Mouse (Mus musculus): ENCODE measurements at regions not wholly inside any gene's neighbourhood (a gene's known extent, or its start where the extent isn't known, plus 50 kb on each side); places are given as distances from the start of the nearest gene placed in this dataset.

DNA sequence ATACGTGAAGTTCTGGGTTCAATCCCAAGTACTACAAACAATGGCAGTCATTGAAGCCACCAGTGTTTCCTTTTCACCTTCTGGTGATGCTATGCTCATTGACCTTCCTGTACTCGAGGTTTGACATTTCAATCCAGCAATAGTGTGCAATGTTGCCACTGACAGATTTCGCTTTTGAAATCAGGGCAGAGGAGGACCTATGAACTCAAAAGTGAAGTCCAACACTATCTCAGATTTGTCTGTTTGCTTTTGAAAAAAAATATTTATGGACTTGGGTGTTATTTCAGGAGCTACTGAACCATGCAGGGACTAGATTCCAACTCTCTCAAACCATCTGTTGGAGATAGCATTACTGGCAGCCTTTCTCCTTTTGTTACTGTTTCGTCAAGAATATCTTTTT lies 248.4 kb upstream of the Gm765 start:
- Histone ChIP-seq H3K9me3 (replicated peaks) (no peaks in the 10 kb centered on the region), H3K4me2 (no peak overlapping the region), H3K27ac (no peak overlapping the region), H3K4me3 (replicated peaks) (no peak overlapping the region), H3K27me3 (no peaks in the 10 kb centered on the region), H3K4me1 (no peaks in the 10 kb centered on the region), H3K36me3 (no peaks in the 10 kb centered on the region), H3K9ac (no peak overlapping the region)
- ATAC-seq (replicated peaks; ENCODE audit: low FRiP score), result no peak
- WGBS, result 51% methylated on average over 4 of the region's 4 CpGs

DNA sequence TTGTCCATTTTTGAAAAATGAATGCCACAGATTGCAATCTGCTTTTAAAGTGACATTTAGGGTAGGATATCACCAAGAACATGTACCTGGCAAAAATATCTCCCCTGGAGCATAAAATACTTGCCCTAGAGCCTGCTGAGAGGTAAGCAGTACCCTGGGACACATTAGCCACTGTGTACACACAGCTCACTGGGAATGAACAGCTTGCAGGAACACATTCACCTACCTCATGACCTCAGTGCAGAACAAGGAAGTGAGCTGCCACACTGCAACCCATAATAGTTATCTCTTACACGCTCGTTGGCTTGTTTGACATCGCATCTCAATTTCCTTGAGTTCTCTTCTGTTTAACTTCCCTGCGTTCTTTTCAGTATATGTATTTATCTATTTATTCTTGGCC lies 246.4 kb upstream of the Gm765 start:
- Histone ChIP-seq H3K27me3 (no peaks in the 10 kb centered on the region), H3K9me3 (replicated peaks) (no peaks in the 10 kb centered on the region), H3K27ac (no peak overlapping the region), H3K9ac (no peak overlapping the region), H3K36me3 (no peaks in the 10 kb centered on the region), H3K4me2 (no peak overlapping the region), H3K4me1 (no peaks in the 10 kb centered on the region), H3K4me3 (replicated peaks) (no peak overlapping the region)
- ATAC-seq (replicated peaks; ENCODE audit: low FRiP score), result no peak
- 79% methylated on average over 4 of the region's 4 CpGs for WGBS

DNA sequence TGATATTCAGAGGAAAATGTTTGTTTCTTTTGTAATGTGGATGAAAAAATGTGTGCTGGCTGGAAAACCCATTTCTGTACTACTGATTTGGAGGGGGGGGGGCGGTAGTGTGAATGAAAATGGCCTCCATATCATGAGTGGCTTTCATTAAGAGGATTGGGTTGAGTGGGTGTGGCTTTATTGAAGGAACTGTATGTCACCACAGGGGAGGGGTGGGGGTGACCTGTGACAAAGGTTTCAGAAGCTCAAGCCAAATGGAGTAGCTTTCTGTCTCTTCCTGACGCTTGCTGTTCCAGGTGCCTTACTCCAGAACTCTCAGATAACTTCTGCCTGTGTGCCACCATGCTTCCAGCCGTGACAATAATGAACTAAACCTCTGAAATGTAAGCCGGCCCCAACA lies 242.0 kb upstream of the Gm765 start:
- no peaks in the 10 kb centered on the region for H3K9me3 ChIP-seq (replicated peaks)
- no peaks in the 10 kb centered on the region for H3K27me3 ChIP-seq
- no peak overlapping the region for H3K4me3 ChIP-seq (replicated peaks)
- H3K36me3 ChIP-seq, result no peaks in the 10 kb centered on the region
- no peaks in the 10 kb centered on the region for H3K4me1 ChIP-seq
- H3K27ac ChIP-seq, result no peak overlapping the region
- no peak overlapping the region for H3K9ac ChIP-seq
- H3K4me2 ChIP-seq, result no peak overlapping the region
- WGBS, result 82% methylated on average over 4 of the region's 4 CpGs
- ATAC-seq (replicated peaks; ENCODE audit: low FRiP score), result no peak

DNA sequence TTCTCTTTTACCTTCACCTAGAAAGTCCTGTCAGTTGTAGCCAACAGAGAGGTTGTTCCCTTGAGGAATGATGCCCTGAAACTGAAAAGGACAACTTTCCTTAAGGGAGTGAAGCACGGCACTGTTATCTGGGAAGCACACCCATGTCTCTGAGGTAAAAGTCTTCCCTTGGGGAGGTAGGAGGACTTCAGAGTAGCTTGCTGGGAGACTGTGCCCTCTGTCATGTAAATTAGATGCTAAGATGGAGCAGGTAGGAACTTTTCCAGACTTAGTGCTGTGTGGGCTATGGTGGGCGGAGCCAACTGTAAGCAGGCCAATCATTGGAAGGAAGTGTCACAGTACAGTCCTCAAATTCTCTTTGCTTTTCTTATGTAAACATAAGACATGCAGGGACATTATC lies 240.3 kb upstream of the Gm765 start:
- no peak overlapping the region for H3K9ac ChIP-seq
- no peaks in the 10 kb centered on the region for H3K36me3 ChIP-seq
- H3K9me3 ChIP-seq (replicated peaks), result no peaks in the 10 kb centered on the region
- no peak for ATAC-seq (replicated peaks; ENCODE audit: low FRiP score)
- no peak overlapping the region for H3K27ac ChIP-seq
- H3K4me3 ChIP-seq (replicated peaks), result no peak overlapping the region
- H3K27me3 ChIP-seq, result no peaks in the 10 kb centered on the region
- no peaks in the 10 kb centered on the region for H3K4me1 ChIP-seq
- no peak overlapping the region for H3K4me2 ChIP-seq
- WGBS, result 75% methylated on average over 2 of the region's 2 CpGs

DNA sequence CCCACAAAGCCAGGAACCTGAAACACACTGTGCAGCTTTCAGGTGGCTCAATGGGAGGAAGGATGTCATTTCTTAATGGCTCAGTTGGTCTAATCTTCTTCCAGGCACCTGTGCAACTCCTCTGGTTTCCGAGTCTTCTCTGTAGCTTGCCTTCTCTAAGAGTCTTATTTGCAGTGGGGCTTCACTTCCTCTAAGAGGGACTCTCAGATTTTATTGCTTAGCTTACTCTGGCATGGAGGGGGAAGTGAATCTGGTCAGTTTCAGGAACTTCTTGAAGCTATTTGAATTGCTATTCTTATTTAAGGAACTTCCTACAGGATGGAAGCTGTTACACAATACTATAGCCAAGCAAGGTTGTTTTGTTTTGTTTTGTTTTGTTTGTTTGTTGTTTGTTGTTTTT lies 232.7 kb upstream of the Gm765 start:
- Histone ChIP-seq H3K4me2 (no peak overlapping the region), H3K27me3 (no peaks in the 10 kb centered on the region), H3K9ac (no peak overlapping the region), H3K27ac (no peak overlapping the region), H3K4me3 (replicated peaks) (no peak overlapping the region), H3K9me3 (replicated peaks) (no peaks in the 10 kb centered on the region), H3K36me3 (no peaks in the 10 kb centered on the region), H3K4me1 (no peaks in the 10 kb centered on the region)
- 90% methylated on average over 1 of the region's 1 CpGs for WGBS
- ATAC-seq (replicated peaks; ENCODE audit: low FRiP score), result no peak

DNA sequence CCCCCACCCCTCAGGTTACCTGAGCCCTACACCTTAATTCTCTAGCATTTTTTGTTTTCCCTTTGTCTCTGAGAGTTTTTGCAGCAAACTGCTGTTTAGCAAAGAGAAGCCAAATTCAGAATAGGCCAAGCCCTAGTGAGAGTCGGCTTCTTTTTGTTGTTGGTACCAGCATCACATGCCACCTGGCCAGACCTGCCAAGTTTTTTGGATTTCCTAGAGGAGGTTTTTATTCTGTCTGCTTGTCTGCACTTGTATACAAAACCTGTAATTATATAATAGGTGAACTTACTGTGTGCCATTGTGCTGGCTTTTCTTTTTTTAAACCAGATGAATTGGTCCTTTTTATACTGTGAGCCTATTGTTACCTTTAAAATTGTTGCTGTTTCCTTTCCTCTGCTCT lies 213.1 kb upstream of the Gm765 start:
- Histone ChIP-seq H3K9ac (no peak overlapping the region), H3K4me2 (no peak overlapping the region), H3K4me1 (no peaks in the 10 kb centered on the region), H3K9me3 (replicated peaks) (no peaks in the 10 kb centered on the region), H3K27me3 (no peaks in the 10 kb centered on the region), H3K4me3 (replicated peaks) (no peak overlapping the region), H3K36me3 (no peaks in the 10 kb centered on the region), H3K27ac (no peak overlapping the region)
- no peak for ATAC-seq (replicated peaks; ENCODE audit: low FRiP score)
- 92% methylated on average over 1 of the region's 1 CpGs for WGBS

DNA sequence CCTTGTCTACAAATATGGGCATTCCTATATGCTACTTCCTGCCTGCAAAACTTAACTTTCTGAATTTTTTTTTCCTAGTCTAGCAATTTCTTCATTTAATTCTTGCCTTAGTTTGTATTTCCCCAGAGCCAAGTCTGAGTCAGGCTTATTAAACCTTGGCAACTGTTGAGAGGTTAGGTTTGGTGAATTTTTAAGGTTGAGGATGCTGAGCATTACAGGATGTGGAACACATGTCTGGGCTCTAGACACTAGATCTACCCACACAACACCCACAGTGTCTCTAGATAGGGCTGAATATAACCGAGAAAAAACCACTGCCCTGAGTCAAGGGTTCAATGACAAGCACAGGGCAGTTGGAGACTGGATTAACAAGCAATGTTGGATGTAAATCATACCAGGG lies 211.4 kb upstream of the Gm765 start:
- Histone ChIP-seq H3K27ac (no peak overlapping the region), H3K36me3 (no peaks in the 10 kb centered on the region), H3K4me1 (0 out of 2 replicates have a peak, but pooled peaks cover 3% of the 10 kb centered on the region), H3K4me2 (no peak overlapping the region), H3K27me3 (no peaks in the 10 kb centered on the region), H3K9ac (no peak overlapping the region), H3K4me3 (replicated peaks) (no peak overlapping the region), H3K9me3 (replicated peaks) (no peaks in the 10 kb centered on the region)
- 82% methylated on average over 1 of the region's 1 CpGs for WGBS
- no peak for ATAC-seq (replicated peaks; ENCODE audit: low FRiP score)

DNA sequence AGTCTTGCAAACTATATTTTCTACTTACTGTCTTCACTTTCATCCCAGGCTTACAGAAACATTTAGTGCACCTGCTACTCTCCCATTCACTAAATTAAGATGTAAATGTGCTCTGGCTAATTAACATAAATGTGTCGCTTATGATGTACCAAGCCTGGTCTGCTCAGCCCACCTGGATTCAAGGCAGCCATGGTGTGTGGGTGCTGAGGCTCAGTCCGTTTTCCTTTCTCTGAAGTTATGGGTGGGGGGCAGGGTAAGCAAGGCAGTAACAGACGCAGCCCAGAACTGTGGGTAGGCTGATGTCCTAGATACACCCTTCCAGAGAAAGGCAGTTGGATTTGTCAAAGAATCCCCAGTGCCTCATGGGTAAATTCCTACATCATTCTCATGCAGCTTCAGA lies 209.2 kb upstream of the Gm765 start:
- Histone ChIP-seq H3K36me3 (no peaks in the 10 kb centered on the region), H3K27me3 (no peaks in the 10 kb centered on the region), H3K9me3 (replicated peaks) (no peaks in the 10 kb centered on the region), H3K4me1 (0 out of 2 replicates have a peak, but pooled peaks cover 3% of the 10 kb centered on the region), H3K4me2 (no peak overlapping the region), H3K27ac (no peak overlapping the region), H3K4me3 (replicated peaks) (no peak overlapping the region), H3K9ac (no peak overlapping the region)
- 80% methylated on average over 3 of the region's 3 CpGs for WGBS
- no peak for ATAC-seq (replicated peaks; ENCODE audit: low FRiP score)

DNA sequence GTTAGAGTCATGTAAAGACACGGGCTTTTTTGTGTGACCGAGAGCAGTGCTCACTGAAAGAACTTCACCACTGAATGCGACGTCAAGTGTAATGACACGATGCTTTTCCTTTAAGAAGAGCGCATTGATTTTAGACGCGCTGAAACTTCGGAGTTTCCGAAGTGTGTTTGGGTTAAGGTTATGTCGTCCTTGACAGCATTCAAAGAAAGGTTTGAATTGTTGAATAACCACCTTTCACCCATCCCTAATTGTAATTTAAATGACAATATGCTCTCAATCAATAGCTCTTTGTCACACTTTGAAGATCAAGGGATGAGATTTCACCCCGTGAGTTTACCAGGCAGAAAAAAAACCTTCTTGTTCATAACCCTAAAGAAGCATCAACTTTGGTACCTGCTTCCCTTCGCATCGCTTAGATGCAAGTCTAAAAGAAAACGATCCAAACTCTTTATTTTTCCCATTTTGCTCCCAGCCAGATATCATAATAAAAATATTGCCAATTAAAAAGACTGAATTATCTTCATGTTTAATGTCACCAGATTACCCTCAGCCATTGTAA lies 184.4 kb upstream of the Gm765 start:
- Histone ChIP-seq H3K36me3 (no peaks in the 10 kb centered on the region), H3K9ac (no peak overlapping the region), H3K4me1 (peaks cover 5% of the 10 kb centered on the region), H3K27me3 (peaks cover 41% of the 10 kb centered on the region), H3K9me3 (replicated peaks) (no peaks in the 10 kb centered on the region), H3K4me3 (replicated peaks) (no peak overlapping the region), H3K4me2 (no peak overlapping the region), H3K27ac (no peak overlapping the region)
- no peak for ATAC-seq (replicated peaks; ENCODE audit: low FRiP score)
- WGBS, result 56% methylated on average over 15 of the region's 15 CpGs

DNA sequence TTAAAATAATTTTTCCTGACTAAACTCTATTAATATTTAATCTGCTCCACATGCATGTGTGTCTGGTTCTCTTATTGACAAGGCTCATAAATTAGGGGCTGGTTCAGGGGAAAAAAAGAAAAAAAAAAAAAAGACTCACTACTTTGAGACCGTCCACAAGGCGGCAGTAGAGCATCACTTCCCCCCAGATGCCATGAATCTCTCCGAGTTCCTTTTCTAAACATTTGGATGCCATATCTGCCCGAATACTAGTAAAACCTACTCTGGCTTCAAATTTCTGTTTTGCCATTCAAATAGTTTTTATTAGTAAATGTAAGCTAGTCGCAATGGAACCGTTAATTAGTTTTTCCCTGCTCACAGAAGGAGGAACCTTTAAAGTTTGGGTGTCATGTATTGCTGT lies 182.7 kb upstream of the Gm765 start:
- H3K4me2 ChIP-seq, result no peak overlapping the region
- 3% methylated on average over 6 of the region's 6 CpGs for WGBS
- H3K4me1 ChIP-seq, result peaks cover 5% of the 10 kb centered on the region
- no peaks in the 10 kb centered on the region for H3K36me3 ChIP-seq
- H3K9me3 ChIP-seq (replicated peaks), result no peaks in the 10 kb centered on the region
- no peak overlapping the region for H3K27ac ChIP-seq
- no peak for ATAC-seq (replicated peaks; ENCODE audit: low FRiP score)
- no peak overlapping the region for H3K9ac ChIP-seq
- peaks cover 37% of the 10 kb centered on the region for H3K27me3 ChIP-seq
- H3K4me3 ChIP-seq (replicated peaks), result no peak overlapping the region

DNA sequence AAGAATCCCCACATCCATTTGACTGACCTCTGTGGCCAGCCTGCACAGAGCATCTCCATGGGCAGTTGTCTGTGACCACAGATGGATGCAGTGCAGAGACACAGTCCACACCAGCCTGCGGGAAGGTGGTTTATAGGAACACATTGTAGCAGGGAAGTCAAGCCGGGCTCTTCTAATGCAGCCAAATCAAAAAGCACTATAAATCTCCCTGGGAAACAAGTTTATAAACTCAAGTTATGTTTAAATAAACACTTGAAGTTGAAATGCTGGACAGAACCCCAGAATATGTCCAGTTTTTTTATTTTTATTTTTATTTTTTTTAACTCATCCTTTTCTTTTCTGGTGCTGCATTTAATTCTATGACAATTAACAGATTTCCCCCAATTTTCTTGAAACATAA lies 182.1 kb upstream of the Gm765 start:
- Histone ChIP-seq H3K9ac (no peak overlapping the region), H3K4me1 (peaks cover 5% of the 10 kb centered on the region), H3K36me3 (no peaks in the 10 kb centered on the region), H3K27me3 (peaks cover 32% of the 10 kb centered on the region), H3K27ac (no peak overlapping the region), H3K4me3 (replicated peaks) (no peak overlapping the region), H3K4me2 (no peak overlapping the region), H3K9me3 (replicated peaks) (no peaks in the 10 kb centered on the region)
- ATAC-seq (replicated peaks; ENCODE audit: low FRiP score), result no peak
- 40% methylated on average over 2 of the region's 2 CpGs for WGBS

DNA sequence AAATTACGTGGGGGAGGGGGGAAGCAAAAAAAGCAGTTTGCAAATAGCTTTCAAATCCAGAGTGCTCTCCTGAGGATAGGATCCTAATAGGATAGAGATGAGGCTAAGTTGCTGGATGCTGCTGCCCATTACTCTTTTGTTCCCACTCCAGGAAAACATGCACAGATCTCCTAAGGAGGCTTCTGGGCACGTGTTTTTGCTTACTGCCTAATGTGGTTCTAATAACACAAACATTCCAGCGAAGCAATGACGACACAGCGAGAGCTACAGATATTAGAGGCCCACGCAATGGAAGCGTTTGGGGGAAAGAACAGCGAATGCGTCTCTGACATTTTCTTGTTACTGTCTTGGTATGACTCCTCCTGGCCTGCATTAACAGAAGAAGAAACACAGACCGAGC lies 179.0 kb upstream of the Gm765 start:
- WGBS, result 84% methylated on average over 10 of the region's 10 CpGs
- Histone ChIP-seq H3K4me2 (no peak overlapping the region), H3K9ac (no peak overlapping the region), H3K9me3 (replicated peaks) (no peaks in the 10 kb centered on the region), H3K4me3 (replicated peaks) (no peak overlapping the region), H3K36me3 (no peaks in the 10 kb centered on the region), H3K4me1 (peaks cover 5% of the 10 kb centered on the region), H3K27ac (no peak overlapping the region), H3K27me3 (peaks cover 18% of the 10 kb centered on the region)
- no peak for ATAC-seq (replicated peaks; ENCODE audit: low FRiP score)

DNA sequence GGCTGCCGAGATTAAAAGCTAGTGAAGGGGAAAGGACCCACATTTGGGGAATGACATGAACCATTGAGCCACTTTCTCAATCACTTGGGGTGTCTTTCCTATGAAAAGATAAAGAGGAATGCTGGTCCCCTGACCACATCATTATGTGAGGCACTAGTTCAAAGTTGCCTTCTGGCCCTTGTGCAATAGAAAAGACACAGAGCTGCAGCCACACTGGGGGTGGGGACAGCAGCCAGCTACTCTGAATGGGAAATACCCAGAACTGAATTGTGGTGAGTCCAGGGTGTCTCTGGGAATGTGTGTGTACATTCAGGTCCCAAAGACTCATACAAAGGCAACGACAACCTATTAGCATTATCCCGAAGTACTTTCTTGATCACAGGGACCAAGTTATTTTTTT lies 172.3 kb upstream of the Gm765 start:
- H3K36me3 ChIP-seq, result no peaks in the 10 kb centered on the region
- no peak for ATAC-seq (replicated peaks; ENCODE audit: low FRiP score)
- H3K27ac ChIP-seq, result no peak overlapping the region
- H3K9ac ChIP-seq, result no peak overlapping the region
- WGBS, result 79% methylated on average over 3 of the region's 3 CpGs
- no peak overlapping the region for H3K4me2 ChIP-seq
- H3K27me3 ChIP-seq, result peaks cover 13% of the 10 kb centered on the region
- no peaks in the 10 kb centered on the region for H3K4me1 ChIP-seq
- H3K9me3 ChIP-seq (replicated peaks), result no peaks in the 10 kb centered on the region
- no peak overlapping the region for H3K4me3 ChIP-seq (replicated peaks)

Data from kidney, embryonic 15.5 days (tissue).